Mouse (Mus musculus): ENCODE measurements at regions not wholly inside any gene's neighbourhood (a gene's known extent, or its start where the extent isn't known, plus 50 kb on each side); places are given as distances from the start of the nearest gene placed in this dataset.

- DNase-seq (ENCODE audit: low read depth, low spot score) = no peak
Measured at GRCm38 (mm10) chr9:41593998-41594397, 432.5 kb upstream of the Ubash3b start.

- DNase-seq (ENCODE audit: low read depth, low spot score) = no peak
Measured at GRCm38 (mm10) chr9:41592900-41593690, 431.6 kb upstream of the Ubash3b start.

- no peak for DNase-seq (ENCODE audit: low read depth, low spot score)
Measured at GRCm38 (mm10) chr9:41592101-41592500, 430.6 kb upstream of the Ubash3b start.

- no peak for DNase-seq (ENCODE audit: low read depth, low spot score)
Measured at GRCm38 (mm10) chr9:41590164-41590563, 428.7 kb upstream of the Ubash3b start.

GRCm38 (mm10) chr9:41588466-41589425 is 427.2 kb upstream of the Ubash3b start:
- DNase-seq (ENCODE audit: low read depth, low spot score) = no peak

- no peak for DNase-seq (ENCODE audit: low read depth, low spot score)
Measured at GRCm38 (mm10) chr9:41587762-41588161, 426.3 kb upstream of the Ubash3b start.

- DNase-seq (ENCODE audit: low read depth, low spot score) = no peak
Measured at GRCm38 (mm10) chr9:41586966-41587570, 425.6 kb upstream of the Ubash3b start.

- no peak for DNase-seq (ENCODE audit: low read depth, low spot score)
Measured at GRCm38 (mm10) chr9:41586291-41586690, 424.8 kb upstream of the Ubash3b start.

GRCm38 (mm10) chr9:41585771-41586170 is 424.3 kb upstream of the Ubash3b start:
- DNase-seq (ENCODE audit: low read depth, low spot score) = no peak

- no peak for DNase-seq (ENCODE audit: low read depth, low spot score)
Measured at GRCm38 (mm10) chr9:41585012-41585411, 423.5 kb upstream of the Ubash3b start.

- no peak for DNase-seq (ENCODE audit: low read depth, low spot score)
Measured at GRCm38 (mm10) chr9:41583711-41584329, 422.3 kb upstream of the Ubash3b start.

- DNase-seq (ENCODE audit: low read depth, low spot score) = no peak
Measured at GRCm38 (mm10) chr9:41583276-41583675, 421.8 kb upstream of the Ubash3b start.

- no peak for DNase-seq (ENCODE audit: low read depth, low spot score)
Measured at GRCm38 (mm10) chr9:41582711-41583236, 421.3 kb upstream of the Ubash3b start.

GRCm38 (mm10) chr9:41582171-41582570 is 420.7 kb upstream of the Ubash3b start:
- DNase-seq (ENCODE audit: low read depth, low spot score) = no peak

- DNase-seq (ENCODE audit: low read depth, low spot score) = no peak
Measured at GRCm38 (mm10) chr9:41581741-41582140, 420.2 kb upstream of the Ubash3b start.

- no peak for DNase-seq (ENCODE audit: low read depth, low spot score)
Measured at GRCm38 (mm10) chr9:41581152-41581551, 419.7 kb upstream of the Ubash3b start.

- DNase-seq (ENCODE audit: low read depth, low spot score) = no peak
Measured at GRCm38 (mm10) chr9:41580611-41581041, 419.1 kb upstream of the Ubash3b start.

GRCm38 (mm10) chr9:41580067-41580466 is 418.6 kb upstream of the Ubash3b start:
- no peak for DNase-seq (ENCODE audit: low read depth, low spot score)

GRCm38 (mm10) chr9:41579107-41580014 is 417.9 kb upstream of the Ubash3b start:
- no peak for DNase-seq (ENCODE audit: low read depth, low spot score)

Measured in WW6 (cell line).